Mouse (Mus musculus) lung, postnatal 14 days (tissue): ENCODE measurements around the gene Maml2.

ENCODE experiments used
- DNase-seq: peaks from one replicate; pipeline ENCODE4 v3.0.0; 2021

Maml2 gene

DNA sequence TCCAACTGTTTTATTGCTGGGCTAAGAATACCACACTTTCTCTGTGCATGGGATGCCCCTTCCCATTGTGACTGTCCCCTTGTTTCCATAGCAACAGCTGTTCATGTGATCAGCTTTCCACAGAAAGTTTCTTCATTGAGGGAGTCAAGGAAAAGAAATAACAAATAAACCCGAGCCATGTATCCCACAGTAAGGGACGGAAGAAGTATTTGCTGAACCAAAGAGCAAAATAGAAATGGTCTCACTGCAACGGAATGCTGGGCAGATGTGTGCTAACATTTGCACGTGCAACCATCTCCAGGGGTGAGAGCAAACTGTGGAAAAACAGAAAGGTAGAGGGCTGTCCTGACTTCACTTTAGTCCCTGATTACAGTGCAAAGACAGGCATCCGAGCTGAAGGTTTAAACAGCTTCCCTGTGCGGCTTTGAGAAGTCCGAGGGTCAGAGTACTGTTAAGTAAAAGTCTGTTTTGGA is 156.9 kb downstream of the Maml2 start:
- no peak for DNase-seq

GRCm38 (mm10) chr9:13455231-13455630 is 157.5 kb downstream of the Maml2 start:
- DNase-seq, result no peak

GRCm38 (mm10) chr9:13457774-13458173 is 160.0 kb downstream of the Maml2 start:
- no peak for DNase-seq

DNA sequence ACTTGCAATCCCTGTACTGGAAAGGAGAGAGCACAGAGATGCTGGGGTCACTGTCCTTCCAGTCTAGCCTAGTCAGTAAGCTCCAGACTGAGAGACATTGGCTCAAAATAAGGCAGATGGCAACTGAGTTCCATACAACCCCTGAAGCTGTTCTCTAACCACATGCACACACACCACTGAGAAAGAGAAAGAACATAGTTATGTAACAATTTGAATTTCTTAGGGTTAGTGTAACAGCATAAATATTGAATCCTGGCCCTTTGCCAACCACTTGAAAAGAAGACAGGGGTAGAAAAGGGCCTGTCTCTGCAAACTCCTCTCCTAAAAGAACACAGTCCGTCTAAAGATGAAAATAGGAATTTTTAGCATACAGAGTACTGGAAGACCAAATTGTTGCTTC is 161.6 kb downstream of the Maml2 start:
- DNase-seq, result no peak

GRCm38 (mm10) chr9:13460012-13460411 is 162.3 kb downstream of the Maml2 start:
- DNase-seq, result no peak

GRCm38 (mm10) chr9:13460926-13461325 is 163.2 kb downstream of the Maml2 start:
- DNase-seq, result no peak

GRCm38 (mm10) chr9:13465358-13466020 is 167.7 kb downstream of the Maml2 start:
- no peak for DNase-seq

GRCm38 (mm10) chr9:13466351-13466750 is 168.6 kb downstream of the Maml2 start:
- DNase-seq, result no peak

GRCm38 (mm10) chr9:13466816-13467215 is 169.1 kb downstream of the Maml2 start:
- no peak for DNase-seq

DNA sequence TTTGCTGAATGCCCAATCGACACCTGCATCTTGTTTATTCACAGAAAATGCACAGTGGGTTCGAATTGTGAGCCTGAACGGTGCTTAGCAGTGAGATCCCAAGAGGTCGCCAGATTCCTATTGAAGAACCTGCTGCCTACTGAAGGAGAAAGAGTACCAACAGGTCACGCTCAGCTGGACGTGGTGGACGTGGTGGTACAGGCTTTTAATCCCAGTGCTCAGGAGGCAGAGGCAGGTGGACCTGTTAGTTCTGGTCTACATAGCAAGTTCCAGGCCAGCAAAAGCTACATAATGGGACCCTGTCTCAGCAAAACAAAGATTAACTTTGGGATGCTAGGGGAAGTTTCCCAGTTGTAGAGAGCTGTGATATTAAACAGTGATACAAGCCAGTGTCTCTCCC is 170.0 kb downstream of the Maml2 start:
- DNase-seq, result no peak

DNA sequence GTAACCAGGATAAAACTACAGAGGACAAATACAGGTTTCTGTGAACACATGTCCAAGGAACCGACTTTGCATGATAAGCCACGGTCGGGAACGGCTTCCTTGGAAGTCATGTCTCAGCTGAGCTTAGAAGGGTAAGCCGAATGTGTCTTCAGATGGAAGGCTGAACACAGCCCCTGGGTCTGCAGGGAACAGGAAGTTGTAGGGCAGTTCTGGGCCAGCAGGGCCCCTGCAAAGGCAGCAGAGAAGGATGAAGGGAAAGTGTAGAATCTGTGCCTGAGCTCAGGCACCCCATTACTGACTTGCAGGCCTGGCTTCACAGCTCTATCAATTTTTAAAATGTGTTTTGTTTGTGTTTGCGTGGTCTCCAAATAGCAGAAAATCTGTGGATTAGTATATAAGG is 171.0 kb downstream of the Maml2 start:
- DNase-seq, result no peak

GRCm38 (mm10) chr9:13470013-13470412 is 172.3 kb downstream of the Maml2 start:
- DNase-seq, result peak; percentile 44

- DNase-seq, result no peak
Observed at GRCm38 (mm10) chr9:13474951-13475350, 177.2 kb downstream of the Maml2 start.

DNA sequence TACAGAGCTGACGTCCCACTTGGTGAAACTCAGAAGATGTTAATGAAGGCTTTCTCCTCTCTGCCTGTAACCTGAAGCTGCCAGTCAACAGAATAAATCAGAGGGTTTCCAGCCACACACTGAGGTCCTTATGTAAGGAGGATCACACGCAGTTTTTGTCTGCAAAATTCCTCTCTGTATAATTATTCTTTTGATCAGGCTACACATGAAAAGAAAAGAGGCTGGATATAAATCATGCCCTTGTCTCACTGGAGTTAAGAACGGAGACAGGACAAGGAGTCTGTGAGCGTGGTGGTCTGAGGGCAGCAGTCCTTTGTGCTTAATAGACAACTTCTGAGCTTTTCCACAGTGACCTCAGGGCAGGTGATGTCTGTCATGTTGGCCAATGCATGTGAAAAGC is 181.5 kb downstream of the Maml2 start:
- no peak for DNase-seq

DNA sequence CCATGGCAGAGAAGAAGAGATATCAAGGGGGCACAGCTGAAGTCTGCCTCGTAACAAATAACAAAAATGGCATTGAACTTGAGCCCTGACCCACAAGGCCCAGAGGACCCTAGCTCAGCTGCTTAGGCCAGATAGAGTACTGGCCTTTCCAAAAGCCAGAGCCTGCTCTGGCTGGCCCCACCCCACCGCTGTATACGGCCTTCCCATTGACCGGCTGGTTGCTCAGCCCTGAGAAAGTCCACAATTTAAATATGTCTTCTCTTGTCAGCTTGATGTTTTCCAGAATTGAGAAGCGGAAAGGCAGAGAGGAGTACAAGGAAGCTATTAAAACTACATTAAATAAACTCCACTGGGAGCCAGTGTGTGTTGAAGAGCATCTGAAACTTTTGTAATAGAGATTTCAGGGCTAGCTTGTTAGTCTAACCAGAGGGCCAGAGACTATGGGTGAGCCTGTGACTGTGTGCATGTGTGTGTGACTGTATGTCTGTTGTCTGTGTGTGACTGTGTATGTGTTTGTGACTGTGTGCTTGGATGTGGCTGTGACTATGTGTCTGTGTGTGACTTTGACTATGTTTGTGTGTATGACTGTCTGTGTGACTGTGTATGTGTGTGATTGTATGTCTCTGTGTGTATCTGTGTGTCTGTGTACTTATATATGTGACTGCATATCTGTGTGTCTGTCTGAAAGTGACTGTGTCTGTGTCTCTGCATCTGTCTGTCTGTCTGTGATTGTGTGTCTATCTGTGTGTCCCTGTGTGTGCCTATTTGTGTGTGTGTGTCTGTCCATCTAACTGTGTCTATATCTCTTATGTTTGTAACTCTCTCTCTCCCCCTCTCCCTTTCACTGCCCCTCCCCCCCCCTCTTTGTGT is 185.7 kb downstream of the Maml2 start:
- DNase-seq, result no peak

- no peak for DNase-seq
Observed at GRCm38 (mm10) chr9:13484267-13485240, 186.8 kb downstream of the Maml2 start.

DNA sequence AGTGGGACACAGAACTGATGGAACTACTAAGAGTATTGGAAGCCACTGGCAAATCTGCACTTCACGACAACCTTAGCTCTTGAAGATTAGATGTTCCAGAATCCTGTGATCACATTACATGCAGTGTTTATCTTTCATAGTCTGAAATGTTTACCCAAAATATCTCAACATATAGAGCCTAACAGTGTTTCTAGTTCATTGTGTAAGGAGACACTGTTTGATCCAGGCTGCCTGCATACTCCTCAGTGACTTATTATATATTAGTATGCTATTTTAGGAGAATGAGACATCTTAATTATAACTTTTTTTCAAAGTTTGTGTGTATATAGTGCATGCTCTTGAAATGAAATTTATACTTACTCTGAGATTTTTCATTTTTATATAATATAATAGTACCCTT is 188.2 kb downstream of the Maml2 start:
- no peak for DNase-seq

GRCm38 (mm10) chr9:13491107-13491506 is 193.3 kb downstream of the Maml2 start:
- DNase-seq, result no peak

DNA sequence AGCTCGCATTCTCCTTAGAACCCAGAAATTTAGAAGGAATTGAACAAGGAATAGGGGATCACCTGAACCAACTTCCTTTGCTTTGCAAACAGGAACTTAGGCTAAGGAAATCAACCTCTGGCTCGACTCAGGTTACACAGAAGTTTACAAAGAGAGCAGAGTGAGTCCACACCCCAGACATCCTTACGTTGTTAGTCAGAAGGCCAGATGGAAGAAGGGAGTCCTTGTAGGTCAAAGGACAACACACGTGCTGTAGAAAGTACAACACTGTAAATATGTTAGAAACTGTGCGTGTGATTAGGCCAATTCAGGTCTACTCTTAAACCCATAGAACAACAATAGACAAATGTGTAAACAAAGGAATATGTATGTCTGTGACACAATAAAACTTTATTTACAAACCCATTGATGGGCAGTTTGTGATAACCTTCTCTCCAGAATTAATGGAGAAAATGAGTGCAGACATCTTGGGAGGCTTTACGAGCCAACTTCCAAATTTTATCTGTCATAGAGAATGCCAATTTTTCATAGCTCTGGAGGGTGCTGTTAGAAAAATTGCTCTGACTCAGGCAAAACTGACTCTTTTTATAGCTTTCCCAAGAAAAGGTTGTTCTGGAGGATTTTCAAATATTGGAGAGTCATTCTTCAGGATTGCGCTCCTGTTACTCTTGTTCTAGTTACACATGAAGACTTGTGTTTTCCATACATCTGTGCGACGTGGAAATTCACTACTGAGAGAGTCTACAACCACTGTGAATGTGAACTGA is 194.3 kb downstream of the Maml2 start:
- DNase-seq, result no peak

DNA sequence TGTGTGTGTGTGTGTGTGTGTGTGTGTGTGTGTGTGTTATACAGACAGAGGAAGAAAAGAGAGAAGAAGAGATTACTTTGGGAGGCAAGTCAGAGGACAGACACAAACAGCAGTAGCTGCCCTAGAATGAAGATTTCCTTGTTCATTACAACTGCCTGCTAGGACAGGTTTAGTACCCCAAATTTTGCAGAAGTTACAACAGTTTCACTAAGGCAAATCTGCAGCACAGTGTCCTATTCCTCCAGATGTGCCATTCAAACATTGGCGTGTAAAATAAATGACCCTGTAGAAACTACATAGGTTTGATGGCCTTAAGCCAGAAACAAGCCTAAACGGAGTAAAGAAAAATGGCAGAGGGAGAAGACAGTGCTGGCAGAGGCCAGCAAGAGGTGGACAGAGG is 195.1 kb downstream of the Maml2 start:
- no peak for DNase-seq

DNA sequence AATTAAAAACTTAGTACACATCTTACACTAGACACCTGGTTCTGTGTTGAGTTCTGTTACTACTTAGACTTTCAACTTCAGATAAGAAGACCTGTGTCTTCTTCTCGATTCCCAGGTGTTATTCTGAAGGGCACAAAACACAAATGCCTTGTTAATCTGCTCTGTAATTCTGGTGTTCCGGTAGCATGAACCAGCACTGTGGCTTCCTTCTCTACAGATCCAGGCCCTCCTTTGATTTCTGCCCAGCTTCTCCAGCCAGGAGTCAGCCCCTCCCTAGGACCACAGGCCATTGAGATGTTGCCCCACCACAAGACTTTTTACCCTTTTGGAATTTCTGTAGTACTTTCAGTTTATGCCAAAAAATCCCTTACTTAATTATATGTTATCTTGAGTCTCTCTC is 196.0 kb downstream of the Maml2 start:
- DNase-seq, result no peak

GRCm38 (mm10) chr9:13495530-13495929 is 197.8 kb downstream of the Maml2 start:
- DNase-seq, result no peak
